Mouse (Mus musculus): ENCODE measurements around the gene Cbx6.
"Not testable (repeated sequence)": the region's sequence is repeated elsewhere in the genome, so short reads cannot be mapped to it uniquely, and the experiment has no call there.

Cbx6 gene

DNA sequence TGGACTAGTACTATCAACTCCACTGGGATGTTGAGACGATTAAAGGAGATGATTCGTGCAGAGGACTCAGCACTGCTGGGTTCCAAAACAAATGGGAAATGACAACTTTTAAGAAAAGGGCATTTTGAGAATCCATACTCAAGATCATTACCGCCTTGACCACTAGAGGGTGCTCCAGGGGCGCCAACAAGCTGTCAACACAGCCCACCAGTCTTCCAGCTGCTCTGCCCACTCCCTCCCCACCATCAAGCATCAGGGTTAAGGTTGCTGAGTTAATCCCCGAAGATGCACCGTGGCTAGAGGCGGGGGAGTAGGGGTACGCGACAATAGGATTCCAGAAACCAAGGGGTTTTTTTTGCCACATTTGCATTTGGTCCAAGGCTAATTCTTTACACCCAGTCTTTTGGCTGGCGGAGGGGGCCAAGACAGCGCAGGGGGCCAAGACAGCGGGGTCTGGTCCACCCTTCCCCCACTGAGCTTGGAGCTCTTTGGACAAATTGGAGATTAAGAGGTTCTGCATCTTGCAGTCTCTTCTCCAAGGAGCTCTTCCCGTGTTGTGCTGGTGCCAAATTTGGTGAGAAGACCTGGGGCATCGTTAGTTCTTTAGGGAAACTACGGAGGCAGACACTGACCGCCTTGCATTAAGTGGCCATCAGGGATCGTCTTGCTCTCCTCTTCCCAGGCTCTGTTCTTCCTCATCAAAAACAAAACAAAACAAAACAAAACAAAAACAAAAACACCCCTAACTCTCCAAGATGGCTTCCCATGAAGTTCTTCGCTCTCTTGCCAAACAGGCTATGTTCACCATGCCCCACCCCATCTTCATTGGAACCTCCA is 2.2 kb downstream of the Cbx6 start:
- intact Hi-C loops (cut with DNase I), result loop anchor here (5.0 to 10.0 kb wide), 2 partner anchors 80 to 243 kb away; no protein-coding TSS in a partner anchor

DNA sequence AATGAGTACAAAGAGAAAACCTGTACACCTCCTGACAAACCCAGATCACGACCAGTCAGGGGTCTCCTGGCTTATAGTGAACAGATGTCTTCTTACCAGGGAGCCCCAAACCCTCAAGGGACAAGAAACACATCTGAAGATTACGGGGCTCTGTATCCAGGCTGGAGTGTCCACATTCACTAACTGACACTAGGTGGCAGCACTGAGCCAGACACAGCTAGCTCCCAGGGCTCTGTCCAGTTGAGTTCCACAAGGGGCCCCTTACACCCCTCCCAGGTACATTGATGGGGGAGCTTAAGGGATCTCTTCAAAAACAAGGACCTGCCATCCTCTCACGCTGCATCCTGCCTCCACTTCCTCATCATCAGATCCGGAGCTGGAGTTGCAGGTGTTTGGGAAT is 4.1 kb downstream of the Cbx6 start:
- intact Hi-C loops (cut with DNase I), result loop anchor here (2.0 to 10.0 kb wide), 3 partner anchors 52 to 244 kb away; no protein-coding TSS in a partner anchor

DNA sequence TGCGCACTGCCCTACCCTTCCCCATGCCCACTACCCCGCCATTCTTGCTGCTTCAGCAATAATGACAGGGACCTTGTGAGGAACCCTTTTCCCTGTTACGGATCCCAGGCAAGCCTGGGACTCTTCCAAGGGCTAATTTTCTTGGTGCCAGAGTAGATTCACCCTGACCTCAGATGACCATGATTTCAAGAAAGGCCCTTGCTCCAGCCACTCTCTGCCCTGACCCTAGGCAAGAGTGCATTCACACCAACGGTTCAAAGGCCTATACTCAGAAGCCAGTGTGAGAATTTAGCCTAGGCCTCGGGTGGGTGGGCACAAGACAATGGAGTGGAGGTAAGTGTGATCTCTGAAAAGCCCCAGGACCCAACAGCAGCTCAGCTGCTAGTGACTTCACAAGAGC is 5.1 kb downstream of the Cbx6 start:
- intact Hi-C loops (cut with DNase I), result no loop called here

- intact Hi-C loops (cut with DNase I), result no loop called here
Measured at GRCm38 (mm10) chr15:79828366-79829035, 6.0 kb downstream of the Cbx6 start.

DNA sequence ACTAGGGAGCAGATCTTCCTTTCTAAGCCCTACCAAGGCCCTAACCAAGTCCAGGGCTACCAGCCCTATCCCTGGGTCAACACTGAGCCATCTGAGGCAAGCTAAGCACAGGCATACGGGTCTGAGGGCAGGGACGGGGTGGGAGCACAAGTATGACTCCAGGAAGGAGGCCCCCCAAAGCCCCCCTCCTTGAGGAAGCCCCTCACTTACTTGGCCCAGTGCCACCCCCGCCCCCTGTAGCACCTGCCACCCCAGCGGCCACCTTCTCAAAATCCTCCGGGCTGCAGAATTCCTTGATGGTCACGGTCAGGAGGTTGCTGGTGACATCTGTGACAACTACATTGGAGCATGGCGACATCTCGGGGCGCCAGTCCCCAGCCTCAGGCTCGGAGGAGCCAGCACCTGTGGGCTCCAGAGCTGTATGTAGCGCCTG is 6.7 kb downstream of the Cbx6 start:
- intact Hi-C loops (cut with DNase I), result no loop called here

GRCm38 (mm10) chr15:79827061-79827777 is 7.3 kb downstream of the Cbx6 start:
- intact Hi-C loops (cut with DNase I), result no loop called here

DNA sequence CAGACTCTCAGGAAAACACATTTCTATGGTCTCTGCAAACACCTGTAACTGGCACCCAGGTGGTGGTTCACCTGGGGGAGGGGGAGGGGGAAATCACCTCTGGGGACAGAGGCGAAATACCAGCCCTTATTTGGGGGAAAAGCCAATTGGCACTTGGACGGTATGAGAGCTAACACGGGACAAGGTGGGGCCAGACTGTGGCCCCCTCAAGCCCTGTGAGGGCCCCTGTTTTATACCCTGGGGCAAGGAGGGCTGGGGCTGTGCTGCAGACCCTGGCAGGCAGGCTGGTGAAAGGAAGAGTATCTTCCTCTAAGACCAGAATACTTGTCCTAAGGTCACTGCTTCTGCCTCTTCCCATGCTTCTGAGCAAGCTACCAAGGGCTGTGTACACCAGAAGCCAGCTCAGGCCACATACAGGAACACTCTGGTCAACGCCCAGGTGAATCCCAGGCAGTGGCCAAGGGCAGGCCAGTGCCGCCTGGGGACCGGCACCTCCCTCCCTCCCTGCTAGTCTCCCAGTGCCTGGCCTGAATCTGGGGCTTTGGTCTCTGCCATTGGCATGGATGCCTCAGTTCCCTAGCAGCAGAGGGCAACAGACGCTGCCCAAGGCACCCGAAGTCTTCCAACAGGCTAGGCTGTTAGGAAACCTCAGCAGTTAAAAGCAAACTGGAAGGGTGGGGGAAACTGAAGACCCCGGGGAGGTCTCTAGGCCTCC is 8.1 kb downstream of the Cbx6 start:
- intact Hi-C loops (cut with DNase I), result no loop called here

GRCm38 (mm10) chr15:79825146-79825825 is 9.2 kb downstream of the Cbx6 start:
- intact Hi-C loops (cut with DNase I), result no loop called here

- intact Hi-C loops (cut with DNase I), result no loop called here
Measured at GRCm38 (mm10) chr15:79823588-79824280, 10.8 kb downstream of the Cbx6 start.

GRCm38 (mm10) chr15:79822265-79823199 is 12.0 kb downstream of the Cbx6 start:
- intact Hi-C loops (cut with DNase I), result no loop called here

DNA sequence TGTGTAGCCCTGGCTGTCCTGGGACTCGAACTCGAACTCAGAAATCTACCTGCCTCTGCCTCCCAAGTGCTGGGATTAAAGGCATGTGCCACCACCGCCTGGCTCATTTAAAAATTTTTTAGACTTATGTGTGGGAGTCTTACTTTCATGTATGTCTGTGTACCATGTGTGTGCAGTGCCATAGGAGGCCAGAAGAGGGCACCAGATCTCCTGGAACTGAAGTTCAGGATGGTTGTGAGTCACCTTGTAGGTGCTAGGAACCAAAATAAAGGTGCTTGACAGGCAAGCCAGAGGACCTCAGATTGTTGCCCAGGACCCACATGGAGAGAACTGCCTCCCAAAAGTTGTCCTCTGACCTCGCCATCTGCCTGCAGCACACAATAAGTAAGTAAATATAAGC is 16.2 kb downstream of the Cbx6 start:
- intact Hi-C loops (cut with DNase I), result no loop called here

DNA sequence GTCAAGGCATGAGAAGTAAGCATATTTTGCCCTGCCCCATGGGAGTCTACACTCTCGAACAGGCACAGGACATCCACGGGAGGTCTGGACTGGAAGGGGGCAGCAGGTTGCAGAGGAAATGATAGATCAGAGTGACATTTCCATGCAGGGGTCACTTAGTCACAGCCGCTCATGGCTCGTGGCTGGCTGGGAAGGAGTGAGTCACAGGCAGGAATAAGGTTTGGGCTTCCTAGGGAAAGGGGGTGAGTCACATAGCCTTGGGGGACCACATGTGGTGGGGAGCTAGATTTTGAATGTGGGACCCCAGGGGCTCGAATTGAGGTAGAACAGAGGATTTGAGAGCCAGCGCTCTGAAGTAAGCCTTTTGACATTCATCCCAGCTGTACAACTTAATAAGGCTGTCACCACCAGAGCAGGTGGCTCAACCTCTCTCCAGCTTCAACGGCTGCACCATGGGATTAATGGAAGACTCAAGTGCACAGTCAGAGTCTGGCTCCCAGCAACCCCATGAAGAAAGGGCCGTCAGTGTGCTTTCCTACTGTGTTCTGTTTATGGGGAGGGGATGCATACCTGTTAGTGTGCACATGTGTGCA is 20.7 kb downstream of the Cbx6 start:
- intact Hi-C loops (cut with DNase I), result no loop called here

- intact Hi-C loops (cut with DNase I), result not testable (repeated sequence)
Measured at GRCm38 (mm10) chr15:79812840-79813239, 21.6 kb downstream of the Cbx6 start.

GRCm38 (mm10) chr15:79810997-79811396 is 23.5 kb downstream of the Cbx6 start:
- intact Hi-C loops (cut with DNase I), result no loop called here

- intact Hi-C loops (cut with DNase I), result no loop called here
Measured at GRCm38 (mm10) chr15:79810061-79810460, 24.4 kb downstream of the Cbx6 start.

DNA sequence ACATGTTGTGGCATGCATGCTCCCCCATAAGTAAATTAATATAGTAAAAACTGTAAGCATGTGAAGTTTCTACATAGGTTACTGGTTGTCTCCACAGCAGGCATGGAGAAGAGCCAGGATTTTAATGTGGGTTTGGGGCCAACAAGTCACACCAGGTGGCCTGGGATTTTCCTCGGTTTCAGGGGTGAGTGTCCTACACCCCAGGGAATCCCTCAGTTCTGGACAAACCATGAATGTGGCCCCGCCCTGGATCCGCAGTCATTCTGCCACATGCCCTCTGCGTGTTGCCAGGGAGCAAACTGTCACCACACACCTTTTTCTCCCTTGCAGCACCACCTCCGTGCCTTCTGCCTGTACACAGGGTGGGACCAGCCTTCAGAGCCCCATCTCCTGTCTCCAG is 25.8 kb downstream of the Cbx6 start:
- intact Hi-C loops (cut with DNase I), result loop anchor here (5.0 kb wide), 1 partner anchor 51 kb away; no protein-coding TSS in a partner anchor

DNA sequence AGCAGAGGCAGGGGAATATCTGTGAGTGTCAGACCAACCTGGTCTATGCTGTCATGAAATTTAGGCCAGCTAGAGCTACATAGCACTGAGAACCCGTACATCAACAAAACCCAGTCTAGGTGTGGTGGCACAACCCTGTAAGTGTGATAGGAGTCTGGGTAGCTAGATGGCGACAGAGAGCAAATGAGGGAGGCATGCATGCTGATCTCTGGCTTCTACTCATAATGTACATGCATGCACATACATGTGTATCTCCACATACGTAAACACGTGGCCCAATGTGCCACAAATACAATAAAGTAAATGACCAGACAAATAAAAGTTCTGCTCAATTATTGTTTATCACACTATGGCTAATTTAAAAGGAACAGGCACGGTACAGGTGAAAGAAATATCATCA is 26.4 kb downstream of the Cbx6 start:
- intact Hi-C loops (cut with DNase I), result loop anchor here (5.0 kb wide), 1 partner anchor 51 kb away; no protein-coding TSS in a partner anchor

- intact Hi-C loops (cut with DNase I), result loop anchor here (5.0 kb wide), 1 partner anchor 50 kb away; no protein-coding TSS in a partner anchor
Measured at GRCm38 (mm10) chr15:79807050-79807449, 27.4 kb downstream of the Cbx6 start.
